Mouse (Mus musculus) hindbrain, postnatal 0 days (tissue): ENCODE results near the gene Kpna2. TPM values are rescaled to one million over a fixed set of nuclear protein-coding genes. Genes with fewer than 3 reads are reported as not detected.

Experiments used
- ATAC-seq: fragments of 200-750 bp; cut with Nextera tagmentation; 2 replicates; pipeline ENCODE4 v1.8.0; 2017; ENCODE audit warnings: mild to moderate bottlenecking, moderate TSS enrichment, moderate library complexity
- DNase-seq: peaks from one replicate; pipeline ENCODE4 v3.0.0-alpha.2; 2015; ENCODE audit warnings: low spot score
- H3K27ac ChIP-seq: fragments of 300-500 bp; sonication (generic); 2 replicates; pipeline ENCODE4 v1.5.1; 2014; ENCODE audit warnings: mild to moderate bottlenecking
- H3K27me3 ChIP-seq: fragments of 300-500 bp; sonication (generic); 2 replicates; pipeline ENCODE4 v1.6.1; 2014; ENCODE audit warnings: low read length, mixed read lengths; ENCODE audit not compliant: insufficient read depth
- H3K36me3 ChIP-seq: fragments of 300-500 bp; sonication (generic); 2 replicates; pipeline ENCODE4 v1.6.1; 2014; ENCODE audit warnings: low read length, mixed read lengths; ENCODE audit not compliant: insufficient read depth
- H3K4me1 ChIP-seq: fragments of 300-500 bp; sonication (generic); 2 replicates; pipeline ENCODE4 v1.6.1; 2014; ENCODE audit warnings: antibody characterized with exemption, low read length, mixed read lengths; ENCODE audit not compliant: insufficient read depth
- H3K4me2 ChIP-seq: fragments of 300-500 bp; sonication (generic); 2 replicates; pipeline ENCODE4 v1.6.1; 2014; ENCODE audit warnings: low read depth, mild to moderate bottlenecking, low read length, moderate library complexity, mixed read lengths
- H3K4me3 ChIP-seq: fragments of 300-500 bp; sonication (generic); 2 replicates; pipeline ENCODE4 v1.5.1; 2014; ENCODE audit warnings: low read length
- H3K9ac ChIP-seq: fragments of 300-500 bp; sonication (generic); replicated peaks from 2 replicates; pipeline ENCODE4 v1.6.1; 2014; ENCODE audit warnings: mild to moderate bottlenecking, low read length, moderate library complexity, mixed read lengths
- H3K9me3 ChIP-seq: fragments of 300-500 bp; sonication (generic); 2 replicates; pipeline ENCODE4 v1.6.1; 2016; ENCODE audit warnings: low read length, mixed read lengths
- CTCF ChIP-seq: IDR thresholded peaks from 2 replicates; pipeline ENCODE4 v1.5.1; 2016; ENCODE audit warnings: antibody characterized with exemption, control low read depth, low read depth
- WGBS: fragments of 180-500 bp; shearing (Covaris S2); extraction: QIAGEN DNeasy Blood & Tissue Kit; methylation state at CpG from one replicate; pipeline ENCODE4 v1.1.7; 2014; 5-methylcytosine and 5-hydroxymethylcytosine counted together
- polyA plus RNA-seq: library from polyadenylated mRNA; unstranded; fragments of >200 nt; fragmentation: Nextera tagmentation; extraction: Ambion mirVana; gene quantifications from 2 replicates; pipeline ENCODE4 v1.2.1, GENCODE M21; 2015
- total RNA-seq: library from RNA; depleted of rRNA; stranded (reverse); fragments of >200 nt; gene quantifications from 2 replicates; pipeline ENCODE4 v1.2.3, GENCODE M21; 2014

The Kpna2 gene
- total and polyA plus RNA-seq, 2 experiments from 2014 or later, result 94.4 to 106 TPM

- Histone ChIP-seq H3K27me3 (no peaks in the 10 kb centered on the region), H3K4me1 (no peaks in the 10 kb centered on the region), H3K36me3 (no peaks in the 10 kb centered on the region), H3K4me3 (peak overlapping the region; percentile 58), H3K4me2 (peak overlapping the region; percentile 66), H3K27ac (peak overlapping the region; percentile 88), H3K9ac (peak overlapping the region; percentile 67), H3K9me3 (no peaks in the 10 kb centered on the region)
- TF ChIP-seq CTCF, result no peak
- DNase-seq, result peak; percentile 98
- WGBS, result under 1% methylated on average over 37 of the region's 37 CpGs
- ATAC-seq, result peak; percentile 96
Measured at GRCm38 (mm10) chr11:107012324-107013017, 13.1 kb upstream of the Kpna2 start.

- TF ChIP-seq CTCF, result no peak
- Histone ChIP-seq H3K27ac (peak overlapping the region; percentile 88), H3K36me3 (no peaks in the 10 kb centered on the region), H3K9me3 (no peaks in the 10 kb centered on the region), H3K4me2 (peak overlapping the region; percentile 66), H3K4me1 (no peaks in the 10 kb centered on the region), H3K4me3 (peak overlapping the region; percentile 58), H3K9ac (peak overlapping the region; percentile 67), H3K27me3 (no peaks in the 10 kb centered on the region)
- 37% methylated on average over 18 of the region's 18 CpGs for WGBS
- DNase-seq, result no peak
- no peak for ATAC-seq
Measured at GRCm38 (mm10) chr11:107011669-107012323, 12.5 kb upstream of the Kpna2 start.

GRCm38 (mm10) chr11:107011171-107011570 lies 11.8 kb upstream of the Kpna2 start:
- no peak overlapping the region for H3K27ac ChIP-seq
- H3K4me3 ChIP-seq, result no peak overlapping the region
- DNase-seq (no peak), ATAC-seq (no peak)
- no peaks in the 10 kb centered on the region for H3K36me3 ChIP-seq
- H3K9ac ChIP-seq, result no peak overlapping the region
- no peak for TF ChIP-seq CTCF
- no peaks in the 10 kb centered on the region for H3K4me1 ChIP-seq
- no peak overlapping the region for H3K4me2 ChIP-seq
- H3K9me3 ChIP-seq, result no peaks in the 10 kb centered on the region
- H3K27me3 ChIP-seq, result no peaks in the 10 kb centered on the region
- WGBS, result 71% methylated on average over 7 of the region's 7 CpGs

- 95% methylated on average over 3 of the region's 3 CpGs for WGBS
- no peaks in the 10 kb centered on the region for H3K27me3 ChIP-seq
- H3K4me3 ChIP-seq, result no peak overlapping the region
- no peaks in the 10 kb centered on the region for H3K36me3 ChIP-seq
- TF ChIP-seq CTCF, result no peak
- ATAC-seq (no peak), DNase-seq (no peak)
- no peak overlapping the region for H3K4me2 ChIP-seq
- no peaks in the 10 kb centered on the region for H3K9me3 ChIP-seq
- no peak overlapping the region for H3K9ac ChIP-seq
- no peaks in the 10 kb centered on the region for H3K4me1 ChIP-seq
- H3K27ac ChIP-seq, result no peak overlapping the region
Measured at GRCm38 (mm10) chr11:107010447-107010846, 11.1 kb upstream of the Kpna2 start.

- Histone ChIP-seq H3K27ac (no peak overlapping the region), H3K4me2 (no peak overlapping the region), H3K4me1 (no peaks in the 10 kb centered on the region), H3K4me3 (no peak overlapping the region), H3K9me3 (no peaks in the 10 kb centered on the region), H3K9ac (no peak overlapping the region), H3K27me3 (no peaks in the 10 kb centered on the region), H3K36me3 (no peaks in the 10 kb centered on the region)
- DNase-seq (peak; percentile 44), ATAC-seq (no peak)
- peak; percentile 16 for TF ChIP-seq CTCF
- 85% methylated on average over 1 of the region's 1 CpGs for WGBS
Measured at GRCm38 (mm10) chr11:107005538-107005937, 6.2 kb upstream of the Kpna2 start.

- no peaks in the 10 kb centered on the region for H3K9me3 ChIP-seq
- no peaks in the 10 kb centered on the region for H3K4me1 ChIP-seq
- 41% methylated on average over 7 of the region's 8 CpGs for WGBS
- no peaks in the 10 kb centered on the region for H3K27me3 ChIP-seq
- DNase-seq (peak; percentile 43), ATAC-seq (no peak)
- no peak overlapping the region for H3K4me2 ChIP-seq
- no peak overlapping the region for H3K9ac ChIP-seq
- H3K27ac ChIP-seq, result no peak overlapping the region
- H3K36me3 ChIP-seq, result no peaks in the 10 kb centered on the region
- TF ChIP-seq CTCF, result no peak
- H3K4me3 ChIP-seq, result no peak overlapping the region
Measured at GRCm38 (mm10) chr11:107001760-107002675, 2.7 kb upstream of the Kpna2 start.
